Mouse (Mus musculus) hindbrain, embryonic 15.5 days (tissue): ENCODE results near the gene Rasgrf1. TPM values are rescaled to one million over a fixed set of nuclear protein-coding genes. Genes with fewer than 3 reads are reported as not detected.
A peak's percentile ranks its signal among the peaks of the same experiment; 100 is the strongest.

Experiments used
- ATAC-seq: fragments of 200-750 bp; cut with Nextera tagmentation; 2 replicates; pipeline ENCODE4 v1.8.0; 2017; ENCODE audit warnings: low read depth, moderate number of reproducible peaks, moderate TSS enrichment; ENCODE audit not compliant: low FRiP score
- H3K27ac ChIP-seq: fragments of 300-500 bp; sonication (generic); replicated peaks from 2 replicates; pipeline ENCODE4 v1.5.1; 2015; ENCODE audit warnings: mild to moderate bottlenecking, inconsistent platforms
- H3K27me3 ChIP-seq: fragments of 300-500 bp; sonication (generic); 2 replicates; pipeline ENCODE4 v1.6.1; 2015; ENCODE audit warnings: control low read depth, inconsistent platforms
- H3K36me3 ChIP-seq: fragments of 300-500 bp; sonication (generic); 2 replicates; pipeline ENCODE4 v1.6.1; 2015; ENCODE audit warnings: control low read depth, inconsistent platforms
- H3K4me1 ChIP-seq: fragments of 300-500 bp; sonication (generic); replicated peaks from 2 replicates; pipeline ENCODE4 v1.6.1; 2015; ENCODE audit warnings: control low read depth, inconsistent platforms
- H3K4me2 ChIP-seq: fragments of 300-500 bp; sonication (generic); 2 replicates; pipeline ENCODE4 v1.6.1; 2015; ENCODE audit warnings: moderate library complexity, mild to moderate bottlenecking, inconsistent platforms
- H3K4me3 ChIP-seq: fragments of 300-500 bp; sonication (generic); 2 replicates; pipeline ENCODE4 v1.5.1; 2015; ENCODE audit warnings: mild to moderate bottlenecking, inconsistent platforms
- H3K9ac ChIP-seq: fragments of 300-500 bp; sonication (generic); 2 replicates; pipeline ENCODE4 v1.6.1; 2015; ENCODE audit warnings: inconsistent platforms
- H3K9me3 ChIP-seq: fragments of 300-500 bp; sonication (generic); 2 replicates; pipeline ENCODE4 v1.6.1; 2016; ENCODE audit warnings: control low read depth, inconsistent platforms
- WGBS: fragments of 180-500 bp; shearing (Covaris S2); methylation state at CpG from one replicate; pipeline ENCODE4 v1.1.7; 2015; 5-methylcytosine and 5-hydroxymethylcytosine counted together
- polyA plus RNA-seq: library from polyadenylated mRNA; unstranded; fragments of >200 nt; fragmentation: Nextera tagmentation; extraction: Ambion mirVana; gene quantifications from 2 replicates; pipeline ENCODE4 v1.2.1, GENCODE M21; 2015

Rasgrf1 gene
- polyA plus RNA-seq, 1 experiment from 2014 or later, result 13.5 TPM

GRCm38 (mm10) chr9:89946830-89947229 is 37.1 kb downstream of the Rasgrf1 start:
- H3K9me3 ChIP-seq, result no peaks in the 10 kb centered on the region
- H3K27ac ChIP-seq, result no peak overlapping the region
- H3K36me3 ChIP-seq, result no peaks in the 10 kb centered on the region
- H3K4me1 ChIP-seq, result no peaks in the 10 kb centered on the region
- no peaks in the 10 kb centered on the region for H3K27me3 ChIP-seq
- ATAC-seq, result no peak
- H3K9ac ChIP-seq, result no peak overlapping the region
- WGBS, result 91% methylated on average over 9 of the region's 9 CpGs
- H3K4me3 ChIP-seq, result no peak overlapping the region
- no peak overlapping the region for H3K4me2 ChIP-seq

- no peak for ATAC-seq
- WGBS, result 67% methylated on average over 5 of the region's 5 CpGs
Observed at GRCm38 (mm10) chr9:89948602-89949001, 38.9 kb downstream of the Rasgrf1 start.

GRCm38 (mm10) chr9:89953596-89954215 is 44.0 kb downstream of the Rasgrf1 start:
- H3K4me3 ChIP-seq, result no peak overlapping the region
- no peaks in the 10 kb centered on the region for H3K9me3 ChIP-seq
- H3K27me3 ChIP-seq, result no peaks in the 10 kb centered on the region
- no peak for ATAC-seq
- no peak overlapping the region for H3K27ac ChIP-seq
- no peaks in the 10 kb centered on the region for H3K36me3 ChIP-seq
- no peak overlapping the region for H3K9ac ChIP-seq
- whole genome bisulfite sequencing, result 92% methylated on average over 22 of the region's 22 CpGs
- H3K4me1 ChIP-seq, result no peaks in the 10 kb centered on the region
- no peak overlapping the region for H3K4me2 ChIP-seq

More at GRCm38 (mm10) chr9:89948602-89949001, 38.9 kb downstream of the Rasgrf1 start:
- Histone ChIP-seq H3K4me3 (no peak overlapping the region), H3K4me2 (no peak overlapping the region), H3K9ac (no peak overlapping the region), H3K9me3 (no peaks in the 10 kb centered on the region), H3K27me3 (no peaks in the 10 kb centered on the region), H3K36me3 (no peaks in the 10 kb centered on the region), H3K27ac (no peak overlapping the region), H3K4me1 (no peaks in the 10 kb centered on the region)

- no peak for ATAC-seq
- no peaks in the 10 kb centered on the region for H3K4me1 ChIP-seq
- WGBS, result 83% methylated on average over 8 of the region's 8 CpGs
- H3K27ac ChIP-seq, result no peak overlapping the region
- no peak overlapping the region for H3K9ac ChIP-seq
- no peaks in the 10 kb centered on the region for H3K36me3 ChIP-seq
- H3K4me3 ChIP-seq, result no peak overlapping the region
- no peak overlapping the region for H3K4me2 ChIP-seq
- H3K27me3 ChIP-seq, result no peaks in the 10 kb centered on the region
- no peaks in the 10 kb centered on the region for H3K9me3 ChIP-seq
Observed at GRCm38 (mm10) chr9:89954860-89955479, 45.3 kb downstream of the Rasgrf1 start.

GRCm38 (mm10) chr9:89958959-89959358 is 49.3 kb downstream of the Rasgrf1 start:
- H3K4me2 ChIP-seq, result no peak overlapping the region
- no peak overlapping the region for H3K27ac ChIP-seq
- H3K4me1 ChIP-seq, result no peaks in the 10 kb centered on the region
- H3K9me3 ChIP-seq, result no peaks in the 10 kb centered on the region
- no peak overlapping the region for H3K9ac ChIP-seq
- H3K36me3 ChIP-seq, result no peaks in the 10 kb centered on the region
- H3K27me3 ChIP-seq, result no peaks in the 10 kb centered on the region
- 82% methylated on average over 2 of the region's 2 CpGs for WGBS
- H3K4me3 ChIP-seq, result no peak overlapping the region
- no peak for ATAC-seq

- WGBS, result 79% methylated on average over 4 of the region's 4 CpGs
Observed at GRCm38 (mm10) chr9:89964091-89964490, 54.4 kb downstream of the Rasgrf1 start.

GRCm38 (mm10) chr9:89967716-89968115 is 58.0 kb downstream of the Rasgrf1 start:
- no peak overlapping the region for H3K27ac ChIP-seq
- no peak overlapping the region for H3K4me3 ChIP-seq
- no peaks in the 10 kb centered on the region for H3K36me3 ChIP-seq
- no peak overlapping the region for H3K9ac ChIP-seq
- no peaks in the 10 kb centered on the region for H3K27me3 ChIP-seq
- no peak overlapping the region for H3K4me2 ChIP-seq
- no peak for ATAC-seq
- no peaks in the 10 kb centered on the region for H3K9me3 ChIP-seq
- no peaks in the 10 kb centered on the region for H3K4me1 ChIP-seq
- 81% methylated on average over 4 of the region's 4 CpGs for WGBS

More at GRCm38 (mm10) chr9:89964091-89964490, 54.4 kb downstream of the Rasgrf1 start:
- no peaks in the 10 kb centered on the region for H3K36me3 ChIP-seq
- ATAC-seq, result no peak
- no peaks in the 10 kb centered on the region for H3K4me1 ChIP-seq
- no peak overlapping the region for H3K27ac ChIP-seq
- no peak overlapping the region for H3K4me2 ChIP-seq
- no peaks in the 10 kb centered on the region for H3K27me3 ChIP-seq
- H3K4me3 ChIP-seq, result no peak overlapping the region
- no peaks in the 10 kb centered on the region for H3K9me3 ChIP-seq
- no peak overlapping the region for H3K9ac ChIP-seq

GRCm38 (mm10) chr9:89968836-89969450 is 59.2 kb downstream of the Rasgrf1 start:
- H3K4me3 ChIP-seq, result no peak overlapping the region
- WGBS, result 86% methylated on average over 6 of the region's 6 CpGs
- no peak for ATAC-seq
- no peaks in the 10 kb centered on the region for H3K27me3 ChIP-seq
- H3K9me3 ChIP-seq, result no peaks in the 10 kb centered on the region
- no peak overlapping the region for H3K9ac ChIP-seq
- no peak overlapping the region for H3K27ac ChIP-seq
- H3K36me3 ChIP-seq, result no peaks in the 10 kb centered on the region
- H3K4me1 ChIP-seq, result no peaks in the 10 kb centered on the region
- no peak overlapping the region for H3K4me2 ChIP-seq

GRCm38 (mm10) chr9:89970271-89970670 is 60.6 kb downstream of the Rasgrf1 start:
- Histone ChIP-seq H3K4me1 (no peaks in the 10 kb centered on the region), H3K27ac (no peak overlapping the region), H3K9me3 (no peaks in the 10 kb centered on the region), H3K4me2 (no peak overlapping the region), H3K9ac (no peak overlapping the region), H3K4me3 (no peak overlapping the region), H3K36me3 (no peaks in the 10 kb centered on the region), H3K27me3 (no peaks in the 10 kb centered on the region)
- WGBS, result 91% methylated on average over 10 of the region's 10 CpGs
- no peak for ATAC-seq

- no peak for ATAC-seq
- Histone ChIP-seq H3K4me2 (no peak overlapping the region), H3K27me3 (no peaks in the 10 kb centered on the region), H3K4me1 (no peaks in the 10 kb centered on the region), H3K27ac (no peak overlapping the region), H3K4me3 (no peak overlapping the region), H3K9me3 (no peaks in the 10 kb centered on the region), H3K9ac (no peak overlapping the region), H3K36me3 (no peaks in the 10 kb centered on the region)
- 88% methylated on average over 11 of the region's 11 CpGs for WGBS
Observed at GRCm38 (mm10) chr9:89970886-89971486, 61.3 kb downstream of the Rasgrf1 start.

GRCm38 (mm10) chr9:89972321-89972720 is 62.6 kb downstream of the Rasgrf1 start:
- no peak overlapping the region for H3K4me2 ChIP-seq
- H3K27me3 ChIP-seq, result no peaks in the 10 kb centered on the region
- 60% methylated on average over 3 of the region's 3 CpGs for WGBS
- no peak overlapping the region for H3K27ac ChIP-seq
- no peaks in the 10 kb centered on the region for H3K4me1 ChIP-seq
- no peaks in the 10 kb centered on the region for H3K36me3 ChIP-seq
- ATAC-seq, result no peak
- H3K9ac ChIP-seq, result no peak overlapping the region
- H3K9me3 ChIP-seq, result no peaks in the 10 kb centered on the region
- H3K4me3 ChIP-seq, result no peak overlapping the region

GRCm38 (mm10) chr9:89973856-89974255 is 64.1 kb downstream of the Rasgrf1 start:
- peak; percentile 9; the same call in 1 of the 2 replicates for ATAC-seq
- Histone ChIP-seq H3K4me3 (no peak overlapping the region), H3K36me3 (no peaks in the 10 kb centered on the region), H3K4me2 (no peak overlapping the region), H3K27me3 (no peaks in the 10 kb centered on the region), H3K9ac (no peak overlapping the region), H3K9me3 (no peaks in the 10 kb centered on the region), H3K27ac (no peak overlapping the region), H3K4me1 (no peaks in the 10 kb centered on the region)
- WGBS, result 29% methylated on average over 5 of the region's 5 CpGs
